Mouse (Mus musculus): ENCODE data around the gene Gna15.

The Gna15 gene

GRCm38 (mm10) chr10:81553807-81554755 lies 30.1 kb upstream of the Gna15 start:
- DNase-seq (ENCODE audit: low spot score in 2 of 2), result no peak

- DNase-seq (ENCODE audit: low spot score in 2 of 2), result no peak
Observed at GRCm38 (mm10) chr10:81553232-81553631, 29.2 kb upstream of the Gna15 start.

- peak; percentile 82 to 86 for DNase-seq (ENCODE audit: low spot score in 2 of 2)
Observed at GRCm38 (mm10) chr10:81551597-81552102, 27.6 kb upstream of the Gna15 start.

- DNase-seq (ENCODE audit: low spot score in 2 of 2), result no peak
Observed at GRCm38 (mm10) chr10:81550257-81550656, 26.2 kb upstream of the Gna15 start.

- no peak for DNase-seq (ENCODE audit: low spot score in 2 of 2)
Observed at GRCm38 (mm10) chr10:81548944-81549343, 24.9 kb upstream of the Gna15 start.

DNA sequence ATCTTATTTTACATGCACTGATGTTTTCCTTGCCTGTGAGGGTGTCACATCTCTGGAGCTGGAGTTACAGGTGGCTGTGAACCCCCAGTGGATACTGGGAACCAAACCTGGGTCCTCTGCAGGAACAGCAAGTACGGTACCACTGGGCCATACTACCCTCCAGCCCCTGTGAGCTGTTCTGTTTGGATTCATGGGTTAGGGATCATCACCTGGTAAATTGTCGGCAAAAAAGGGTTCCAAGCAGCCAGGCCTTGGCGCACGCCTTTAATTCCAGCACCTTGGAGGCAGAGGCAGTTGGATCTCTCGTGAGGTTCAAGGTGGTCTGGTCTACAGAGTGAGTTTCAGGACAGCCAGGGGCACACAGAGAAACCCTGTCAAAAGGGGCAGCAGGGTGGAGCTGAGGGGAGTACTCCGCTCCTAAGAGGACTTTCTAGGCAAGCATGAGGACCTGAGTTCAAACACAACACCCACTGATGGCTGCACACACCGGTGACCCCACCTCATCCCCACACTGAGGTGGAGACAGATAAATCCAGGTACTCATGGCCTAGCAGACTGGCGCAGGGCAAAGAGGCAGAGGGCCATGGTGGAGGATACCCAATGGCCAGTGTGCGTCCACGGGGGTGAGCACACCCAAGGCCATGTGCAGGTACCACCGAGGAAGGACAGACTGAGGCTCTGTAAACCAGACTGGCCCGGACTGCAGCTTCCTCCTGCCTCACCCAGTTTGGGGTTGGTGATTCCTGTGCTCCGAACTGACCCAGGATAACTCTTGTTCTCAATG lies 23.0 kb upstream of the Gna15 start:
- DNase-seq (ENCODE audit: low spot score in 2 of 2), result no peak

DNA sequence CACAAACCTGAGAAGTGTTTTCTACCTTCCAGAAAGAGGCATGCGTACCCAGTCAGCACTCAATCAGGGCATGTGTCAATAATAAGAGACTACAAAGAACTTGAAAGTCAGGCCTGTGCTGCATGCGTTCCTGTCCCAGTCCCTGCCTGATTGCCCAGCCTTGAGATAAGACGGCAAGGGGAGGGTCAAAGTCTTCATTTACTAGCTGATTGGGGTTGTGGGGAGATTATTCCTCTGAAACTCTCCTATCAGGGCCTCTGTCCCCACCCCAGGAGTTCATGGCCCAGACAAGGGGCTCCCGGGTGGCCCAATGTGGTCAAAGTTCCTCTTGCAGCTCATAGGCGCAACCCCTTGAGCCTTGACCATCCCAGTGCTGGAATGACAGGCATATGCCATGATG lies 22.3 kb upstream of the Gna15 start:
- no peak for DNase-seq (ENCODE audit: low spot score in 2 of 2)

GRCm38 (mm10) chr10:81545161-81545747 lies 21.2 kb upstream of the Gna15 start, which contains the start of gene Gna11:
Gene Gna11 (minus strand): TSS chr10:81545190.
- peak; percentile 100 for DNase-seq (ENCODE audit: low spot score in 2 of 2)

DNA sequence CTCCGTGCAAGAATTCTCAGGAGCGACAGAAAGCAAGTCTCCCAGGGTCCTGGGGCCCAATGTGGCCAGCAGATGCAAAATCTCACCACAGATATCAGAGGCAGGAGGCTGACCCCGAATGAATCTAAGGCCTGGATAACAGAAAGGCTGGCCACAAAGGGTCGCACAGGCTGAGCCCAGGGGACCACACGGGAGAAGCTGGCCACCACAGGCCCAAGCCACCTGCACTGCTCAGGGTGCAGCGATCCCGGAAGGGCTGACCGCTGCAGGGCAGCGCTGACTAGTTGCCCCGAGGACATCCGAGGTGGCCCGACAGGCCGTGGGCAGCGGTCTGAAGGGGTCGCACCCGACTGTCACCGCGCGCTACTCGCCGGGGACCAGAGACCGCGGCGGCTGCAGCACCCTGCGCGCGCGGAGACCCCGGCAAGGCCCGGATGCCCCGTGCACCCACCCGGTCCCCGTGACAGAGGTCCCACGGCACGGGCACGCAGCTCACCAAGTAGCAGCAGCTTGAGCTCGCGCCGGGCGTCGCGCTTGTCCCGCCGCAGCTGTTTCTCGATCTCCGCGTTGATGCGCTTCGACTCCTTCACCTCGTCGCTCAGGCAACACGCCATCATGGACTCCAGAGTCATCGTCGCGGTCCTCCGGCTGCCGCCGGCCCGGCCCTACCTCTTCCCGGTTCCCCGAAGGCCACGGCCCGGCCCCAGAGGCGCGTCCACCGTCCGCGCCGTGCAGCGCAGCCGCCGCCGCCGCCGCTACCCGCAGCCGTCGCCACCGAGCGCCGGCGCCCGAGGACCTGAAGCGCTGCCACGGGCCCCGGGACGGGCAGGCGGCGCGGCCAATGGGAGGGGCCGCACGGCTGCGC lies 20.5 kb upstream of the Gna15 start:
- no peak for DNase-seq (ENCODE audit: low spot score in 2 of 2)

DNA sequence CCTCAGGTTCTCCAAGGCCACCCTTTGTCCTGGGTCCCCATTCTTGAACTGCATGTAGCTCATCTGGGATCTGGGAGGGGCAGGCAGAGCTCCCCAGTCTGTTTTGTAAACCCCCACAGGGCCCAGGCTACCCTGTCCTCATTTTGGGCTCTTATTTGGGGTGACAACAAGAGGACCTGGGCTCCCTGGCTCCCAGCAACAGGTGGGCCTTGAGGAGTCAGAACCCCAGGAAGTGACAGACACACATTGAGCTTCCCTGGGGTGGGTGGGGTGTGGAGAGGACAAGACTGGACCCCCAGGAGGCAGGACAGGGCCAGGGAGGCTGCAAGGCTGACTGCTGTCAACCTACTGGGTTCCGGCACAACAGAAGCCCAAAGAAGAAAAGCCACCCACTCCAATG lies 19.6 kb upstream of the Gna15 start:
- no peak for DNase-seq (ENCODE audit: low spot score in 2 of 2)

DNA sequence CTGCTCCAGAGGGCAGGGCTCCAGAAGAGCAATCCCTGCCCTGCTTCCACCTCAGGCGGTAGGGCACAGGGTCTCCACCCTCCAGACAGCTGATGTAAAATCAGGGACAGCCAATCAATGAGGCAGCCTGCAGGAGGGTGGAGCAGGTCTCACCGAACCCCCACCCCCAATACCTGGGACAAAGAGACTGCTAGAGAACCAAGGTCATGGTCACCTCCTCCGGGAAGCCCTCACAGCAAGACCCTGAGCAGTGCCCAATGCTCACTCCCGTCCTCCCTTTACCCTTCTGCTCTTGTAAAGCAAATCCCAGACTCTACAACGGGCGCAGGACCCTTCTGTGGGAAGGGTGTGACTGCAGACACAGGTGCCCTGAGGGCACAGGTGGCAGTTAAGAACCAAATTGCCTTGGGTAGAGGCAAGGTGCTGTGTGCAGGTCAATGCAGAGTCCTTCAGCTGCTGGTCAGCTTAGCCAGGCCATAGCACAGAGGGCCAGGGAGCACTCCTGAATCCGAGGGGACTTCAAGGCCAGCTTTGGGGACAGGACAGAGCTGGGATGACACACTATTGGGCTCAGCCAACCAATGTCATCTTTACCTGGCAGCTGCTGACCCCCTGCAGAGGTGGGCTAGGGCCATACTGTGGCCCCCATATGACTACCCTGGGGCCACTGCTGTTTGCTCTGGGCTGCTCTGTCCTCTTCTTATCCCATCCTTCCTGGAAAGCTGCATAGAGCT lies 18.9 kb upstream of the Gna15 start:
- DNase-seq (ENCODE audit: low spot score in 2 of 2), result no peak

DNA sequence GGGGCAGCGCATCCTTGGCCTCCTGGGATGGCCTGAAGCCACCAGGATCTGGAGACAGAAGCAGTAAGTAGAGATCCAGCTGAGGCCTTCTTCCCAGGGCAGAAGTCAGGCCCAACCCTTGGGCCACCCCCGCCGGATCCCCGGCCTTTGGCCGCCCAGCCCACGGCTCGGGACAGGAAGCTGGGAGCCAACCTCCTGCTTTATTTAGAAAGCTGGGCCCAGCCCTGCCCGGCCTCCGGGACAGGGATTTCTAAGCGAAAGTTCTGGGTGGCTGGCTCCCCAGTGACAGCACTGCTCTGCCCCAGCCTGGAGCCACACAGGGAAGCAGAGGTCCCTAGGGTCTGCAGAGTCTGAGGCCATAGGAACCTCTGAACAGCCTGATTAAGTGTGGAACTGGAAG lies 17.8 kb upstream of the Gna15 start:
- no peak for DNase-seq (ENCODE audit: low spot score in 2 of 2)

DNA sequence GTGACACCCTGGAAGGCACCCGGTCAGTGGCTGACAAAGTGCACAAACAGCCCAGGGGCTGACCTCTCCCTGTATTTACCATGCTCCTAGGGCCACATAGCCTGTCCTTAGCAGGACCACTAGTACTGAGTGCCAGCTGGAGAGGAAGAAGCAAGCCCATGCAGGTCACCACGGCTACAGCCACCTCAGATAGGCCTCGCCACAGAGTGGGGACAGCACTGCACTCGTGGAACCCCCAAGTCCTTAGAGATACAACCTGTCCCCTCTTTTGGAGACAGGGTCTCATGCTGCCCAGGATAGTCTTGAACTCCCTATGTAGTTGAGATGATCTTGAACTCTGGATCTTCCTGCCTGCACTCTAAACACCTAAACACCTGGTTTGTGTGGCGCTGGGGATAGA lies 17.3 kb upstream of the Gna15 start:
- no peak for DNase-seq (ENCODE audit: low spot score in 2 of 2)

DNA sequence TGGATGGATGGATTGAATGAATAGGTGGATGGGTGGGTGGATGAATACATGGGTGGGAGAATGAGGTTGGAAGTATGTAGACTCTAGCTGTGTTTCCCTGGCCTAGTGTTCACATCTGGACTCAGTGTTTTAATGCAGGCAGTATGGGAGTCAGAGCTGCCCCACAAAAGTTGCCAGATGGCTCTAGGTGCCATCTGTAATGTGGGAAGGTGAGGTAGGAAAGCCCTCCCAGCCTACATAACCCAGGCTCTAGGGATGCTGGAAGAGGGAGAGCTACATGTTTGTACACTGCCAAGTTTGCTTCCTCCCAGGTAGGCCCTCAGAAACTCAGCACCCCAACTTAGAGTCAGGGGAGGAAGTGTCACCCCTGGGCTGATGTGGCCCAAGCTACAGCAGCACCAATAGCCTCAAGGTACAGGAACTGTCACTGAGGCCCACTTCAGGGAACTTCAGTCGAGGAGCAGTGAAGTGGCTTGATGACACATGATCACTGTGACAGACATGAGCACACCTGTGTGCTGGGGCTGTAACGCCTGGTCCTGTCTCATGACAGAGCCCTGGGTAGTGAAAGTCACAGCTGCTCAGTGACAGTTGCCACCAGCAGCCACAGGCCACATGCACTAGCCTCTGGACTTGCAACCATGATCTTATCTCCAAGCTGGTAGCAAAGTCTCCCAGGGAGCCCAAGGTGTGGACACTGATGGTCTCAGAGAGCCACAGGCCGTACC lies 14.5 kb upstream of the Gna15 start:
- DNase-seq (ENCODE audit: low spot score in 2 of 2), result no peak

GRCm38 (mm10) chr10:81537429-81537828 lies 13.4 kb upstream of the Gna15 start:
- no peak for DNase-seq (ENCODE audit: low spot score in 2 of 2)

- DNase-seq (ENCODE audit: low spot score in 2 of 2), result no peak
Observed at GRCm38 (mm10) chr10:81536734-81537133, 12.7 kb upstream of the Gna15 start.

DNA sequence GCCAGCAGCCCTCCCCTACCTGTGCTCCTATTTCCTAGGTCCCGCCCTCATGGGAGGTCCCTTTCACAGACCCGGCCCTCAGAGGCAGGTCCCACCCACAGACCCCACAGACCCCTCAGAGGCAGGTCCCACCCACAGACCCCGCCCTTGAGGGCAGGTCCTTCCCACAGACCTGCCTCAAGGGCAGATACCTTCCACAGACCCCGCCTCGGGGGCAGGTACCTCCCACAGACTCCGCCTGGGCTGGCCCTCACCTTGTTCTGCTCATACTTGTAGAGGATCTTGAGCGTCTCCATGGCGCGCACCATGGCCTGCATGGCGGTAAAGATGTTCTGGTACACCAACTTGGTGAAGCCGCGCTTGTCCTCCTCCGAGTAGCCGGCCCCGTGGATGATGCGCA lies 10.8 kb upstream of the Gna15 start:
- no peak for DNase-seq (ENCODE audit: low spot score in 2 of 2)

DNA sequence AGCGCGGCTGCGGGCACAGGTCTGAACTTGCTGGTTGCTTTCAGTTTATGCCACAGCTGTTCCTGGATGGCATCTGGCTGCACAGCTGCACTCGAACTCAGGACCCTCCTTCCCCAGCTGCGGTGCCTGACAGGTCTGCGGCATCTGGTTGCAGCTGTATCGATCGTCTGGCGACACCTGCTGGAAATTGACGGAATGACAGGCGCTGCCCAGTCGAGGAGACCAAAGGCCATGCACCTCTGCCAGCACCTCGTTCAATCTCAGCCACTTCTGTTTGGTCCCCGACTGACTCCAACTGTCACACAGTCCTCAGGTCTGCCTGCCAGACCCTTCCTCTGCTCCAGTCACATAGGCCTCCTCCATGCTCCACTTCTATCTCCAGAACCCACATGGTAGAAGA lies 2.8 kb upstream of the Gna15 start:
- DNase-seq (ENCODE audit: low spot score in 2 of 2), result peak; percentile 66 to 88

- no peak for DNase-seq (ENCODE audit: low spot score in 2 of 2)
Observed at GRCm38 (mm10) chr10:81525017-81525694, 1.1 kb upstream of the Gna15 start.

Measured in urinary bladder, postnatal 4 days (tissue).